Mouse (Mus musculus): ENCODE data around the gene Adgrb2.

The Adgrb2 gene

DNA sequence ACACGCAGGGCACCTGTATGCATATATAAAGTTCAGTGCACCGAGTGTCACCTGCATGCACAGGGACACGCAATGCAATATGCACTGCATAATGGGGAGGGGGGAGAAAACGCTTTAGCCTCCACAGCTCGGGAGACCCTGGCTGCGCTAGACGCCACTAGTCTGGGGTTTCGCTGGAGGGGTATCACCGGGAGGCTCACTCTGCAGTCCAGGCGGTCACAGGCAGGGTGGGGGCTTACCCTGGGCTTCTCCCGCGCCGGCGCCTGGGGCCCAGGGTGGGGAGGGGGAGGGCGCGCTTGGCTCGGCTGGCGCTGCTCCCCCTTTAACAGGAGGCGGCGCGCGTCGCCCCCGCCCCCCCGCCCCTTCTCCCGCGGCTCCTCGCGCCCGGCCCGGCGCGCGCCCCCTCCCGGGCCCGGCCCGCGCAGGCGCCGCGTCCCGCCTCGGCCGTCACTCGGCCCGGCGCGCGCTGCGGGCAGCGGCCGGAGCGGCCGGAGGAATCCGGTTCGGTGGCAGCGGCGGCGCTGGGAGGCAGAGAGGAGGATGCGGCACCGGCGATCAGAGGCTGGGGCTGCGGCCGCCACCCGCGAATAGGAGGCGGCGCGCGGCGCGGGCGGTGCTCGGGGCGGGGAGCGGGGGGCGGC lies at the start of gene Adgrb2:
Adgrb2 (plus strand) TSS at position 450 of the 641 bp plus-strand sequence.
- no peak for DNase-seq (ENCODE audit: low spot score)

GRCm38 (mm10) chr4:129951359-129951821 lies 33.3 kb upstream of the Adgrb2 start:
- DNase-seq (ENCODE audit: low spot score), result no peak

GRCm38 (mm10) chr4:129952241-129952810 lies 32.3 kb upstream of the Adgrb2 start:
- no peak for DNase-seq (ENCODE audit: low spot score)

- DNase-seq (ENCODE audit: low spot score), result no peak
Observed at GRCm38 (mm10) chr4:129954527-129954926, 30.1 kb upstream of the Adgrb2 start.

- peak; percentile 66 for DNase-seq (ENCODE audit: low spot score)
Observed at GRCm38 (mm10) chr4:129960180-129960944, 24.3 kb upstream of the Adgrb2 start.

DNA sequence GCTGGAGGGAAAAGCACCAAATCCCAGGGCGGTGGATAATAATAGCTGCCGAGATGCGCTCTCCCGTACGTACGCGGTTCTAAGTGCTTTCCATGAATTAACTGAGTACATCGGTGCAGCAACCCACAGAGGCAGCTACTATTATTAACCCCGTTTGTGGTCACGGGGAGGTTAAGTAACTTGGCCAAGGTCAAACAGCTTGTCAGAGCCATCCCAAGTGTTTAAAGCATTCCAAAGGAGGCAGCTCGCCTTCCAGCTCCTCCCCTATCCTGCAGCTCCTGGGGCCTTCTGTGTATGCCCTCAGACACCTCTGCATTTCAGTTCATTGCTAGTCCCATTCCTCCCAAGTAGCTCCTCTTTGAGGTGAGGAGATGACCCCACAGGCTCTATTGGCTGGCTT lies 19.4 kb upstream of the Adgrb2 start:
- no peak for DNase-seq (ENCODE audit: low spot score)

- DNase-seq (ENCODE audit: low spot score), result no peak
Observed at GRCm38 (mm10) chr4:129966201-129966600, 18.5 kb upstream of the Adgrb2 start.

- no peak for DNase-seq (ENCODE audit: low spot score)
Observed at GRCm38 (mm10) chr4:129967024-129968014, 17.4 kb upstream of the Adgrb2 start.

DNA sequence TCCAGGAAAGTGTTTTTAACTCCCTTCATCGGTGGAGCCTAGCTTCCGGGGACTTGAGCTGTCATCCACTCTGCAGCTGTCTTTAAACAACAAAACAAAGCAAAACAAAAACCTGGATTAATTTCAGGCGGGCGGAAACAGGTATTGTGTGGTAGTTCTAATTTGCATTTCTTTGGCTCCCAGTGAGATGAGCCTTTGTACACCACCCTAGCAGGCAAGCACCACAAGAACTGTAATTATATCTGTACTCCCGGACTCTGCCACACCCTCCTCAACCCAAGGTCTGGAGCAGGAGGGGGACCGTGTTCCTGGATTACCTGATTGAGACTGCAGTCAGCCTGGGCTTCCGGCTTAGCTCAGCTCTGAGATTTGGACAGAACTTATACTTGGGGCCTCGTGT lies 14.5 kb upstream of the Adgrb2 start:
- DNase-seq (ENCODE audit: low spot score), result no peak

GRCm38 (mm10) chr4:129970861-129971260 lies 13.8 kb upstream of the Adgrb2 start:
- no peak for DNase-seq (ENCODE audit: low spot score)

GRCm38 (mm10) chr4:129971989-129972388 lies 12.7 kb upstream of the Adgrb2 start:
- DNase-seq (ENCODE audit: low spot score), result no peak

GRCm38 (mm10) chr4:129974285-129974684 lies 10.4 kb upstream of the Adgrb2 start:
- no peak for DNase-seq (ENCODE audit: low spot score)

- no peak for DNase-seq (ENCODE audit: low spot score)
Observed at GRCm38 (mm10) chr4:129977256-129977655, 7.4 kb upstream of the Adgrb2 start.

- no peak for DNase-seq (ENCODE audit: low spot score)
Observed at GRCm38 (mm10) chr4:129978227-129978626, 6.4 kb upstream of the Adgrb2 start.

- DNase-seq (ENCODE audit: low spot score), result no peak
Observed at GRCm38 (mm10) chr4:129978930-129979329, 5.7 kb upstream of the Adgrb2 start.

DNA sequence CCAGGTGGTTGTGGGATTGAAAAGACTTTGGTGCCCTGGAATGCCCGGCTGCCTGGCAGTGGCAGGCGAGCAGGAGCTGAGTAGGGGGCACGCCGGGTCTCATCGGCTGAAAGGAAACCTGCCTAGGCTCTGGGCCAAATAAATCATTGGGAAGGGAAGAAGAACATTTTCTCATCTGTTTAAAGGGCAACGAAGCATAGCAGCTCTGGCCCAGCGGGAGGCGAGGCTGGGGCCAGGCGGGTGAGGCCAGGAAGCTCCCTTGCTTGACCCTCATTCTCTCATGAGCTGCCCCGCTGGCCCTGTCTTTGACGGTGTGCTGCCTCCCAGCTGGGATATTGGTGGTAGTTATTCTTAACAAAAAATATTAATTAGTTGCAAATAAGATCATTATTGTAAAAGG lies 3.0 kb upstream of the Adgrb2 start:
- no peak for DNase-seq (ENCODE audit: low spot score)

- no peak for DNase-seq (ENCODE audit: low spot score)
Observed at GRCm38 (mm10) chr4:129983046-129983445, 1.6 kb upstream of the Adgrb2 start.

DNA sequence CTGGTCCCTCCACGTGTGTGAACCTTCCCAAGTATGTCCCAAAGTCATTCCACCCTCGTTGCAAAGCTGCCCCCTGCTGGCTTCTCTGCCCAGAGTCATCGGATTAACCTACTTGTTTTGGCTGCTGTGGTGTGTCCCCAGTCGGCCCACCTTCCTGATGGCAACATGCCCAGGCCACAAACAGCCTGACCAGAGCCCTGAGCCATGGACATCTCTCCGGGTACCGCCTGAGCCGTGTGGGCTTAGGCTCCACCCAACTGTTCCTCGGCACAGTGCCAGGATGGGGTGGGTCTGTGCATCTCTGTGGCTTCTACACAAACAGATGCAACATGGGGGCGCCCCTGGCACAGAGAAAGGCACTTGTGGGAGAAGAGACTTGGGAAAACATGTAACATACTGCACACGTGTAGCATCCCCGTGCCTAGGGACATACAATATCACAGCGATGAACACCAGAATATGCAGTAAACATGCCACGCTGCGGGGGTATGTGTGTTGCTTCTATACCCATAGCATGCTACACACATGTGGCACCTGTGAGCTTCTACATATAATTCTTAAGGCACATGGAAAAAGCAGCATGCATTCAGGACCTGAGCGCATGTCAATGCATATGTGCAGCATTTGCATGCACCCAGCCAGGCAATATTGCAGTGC lies 778 bp upstream of the Adgrb2 start:
- DNase-seq (ENCODE audit: low spot score), result peak; percentile 84

DNA sequence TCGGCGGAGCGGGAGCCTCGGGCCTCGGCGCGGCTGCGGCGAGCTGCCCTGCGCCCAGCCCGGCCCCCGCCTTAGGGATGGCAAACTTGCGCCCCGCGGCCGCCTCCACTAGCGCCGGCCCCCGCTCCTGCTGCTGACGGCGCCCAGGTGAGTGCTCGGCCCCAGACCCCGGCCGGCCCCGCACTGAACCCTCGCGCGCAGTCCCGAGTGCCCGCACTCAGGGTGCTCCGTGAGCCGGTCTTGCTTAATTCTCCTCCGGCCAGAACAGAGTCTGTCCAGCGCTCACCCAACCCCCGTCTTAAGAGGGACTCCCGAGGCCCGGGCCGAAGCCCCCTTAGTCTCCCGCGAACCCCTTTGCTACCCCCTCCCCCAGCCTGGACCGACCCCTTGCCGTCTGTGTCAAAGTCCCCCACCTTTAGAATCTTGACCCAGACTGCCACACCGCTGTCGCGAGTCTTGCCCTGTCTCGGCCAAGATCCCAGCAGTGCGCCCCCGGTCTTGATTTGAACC lies 546 bp downstream of the Adgrb2 start:
- no peak for DNase-seq (ENCODE audit: low spot score)

- DNase-seq (ENCODE audit: low spot score), result no peak
Observed at GRCm38 (mm10) chr4:129985671-129986441, 1.2 kb downstream of the Adgrb2 start.
